Mouse (Mus musculus) cortical plate, adult 2 months (tissue): ENCODE results near the gene Mag. TPM values are rescaled to one million over a fixed set of nuclear protein-coding genes. Genes with fewer than 3 reads are reported as not detected.

Experiments
- H3K27ac ChIP-seq: fragments of 200-500 bp; 2 replicates; pipeline ENCODE4 v1.5.1; 2012; ENCODE audit warnings: low read length, control low read depth, inconsistent platforms; ENCODE audit not compliant: insufficient read depth
- H3K4me1 ChIP-seq: fragments of 200-500 bp; 2 replicates; pipeline ENCODE4 v1.6.1; 2011; ENCODE audit warnings: low read length; ENCODE audit not compliant: control insufficient read depth, insufficient read depth
- H3K4me3 ChIP-seq: fragments of 200-500 bp; 2 replicates; pipeline ENCODE4 v1.5.1; 2011; ENCODE audit warnings: mild to moderate bottlenecking, low read length, control low read depth; ENCODE audit not compliant: insufficient read depth
- CTCF ChIP-seq: fragments of 200-500 bp; IDR thresholded peaks from 2 replicates; pipeline ENCODE4 v1.5.1; 2011; ENCODE audit warnings: mild to moderate bottlenecking, control low read depth, low read length; ENCODE audit not compliant: insufficient read depth; ENCODE audit errors: extremely low read depth
- POLR2A ChIP-seq: fragments of 200-500 bp; IDR thresholded peaks from 2 replicates; pipeline ENCODE4 v1.6.1; 2011; ENCODE audit warnings: mild to moderate bottlenecking, low read length, control low read depth; ENCODE audit not compliant: insufficient read depth; ENCODE audit errors: extremely low read depth
- polyA plus RNA-seq: library from polyadenylated mRNA; depleted of rRNA; stranded (reverse); fragments of >200 nt; gene quantifications from 2 replicates; pipeline ENCODE4 v1.2.3, GENCODE M21; 2012; rRNA removed

Gene Mag
- polyA plus RNA-seq, 1 experiment, result 613 TPM

DNA sequence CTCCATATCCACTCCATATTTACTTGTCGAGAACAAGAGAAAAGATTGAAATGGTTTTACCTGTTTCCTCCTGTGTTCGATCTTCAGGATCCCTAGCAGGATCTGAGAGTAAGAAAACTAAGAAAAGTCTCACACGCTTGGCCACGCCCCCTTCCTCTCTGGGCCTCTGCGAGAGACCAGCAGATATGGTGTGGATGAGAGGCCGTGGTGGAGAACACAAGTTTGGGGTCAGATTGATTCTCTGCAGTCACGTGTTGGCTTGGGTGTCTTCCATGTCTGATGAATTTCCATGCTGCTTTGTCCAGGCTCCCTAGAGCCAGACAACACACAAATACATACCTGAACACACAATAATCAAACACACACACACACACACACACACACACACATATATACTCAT lies 34.5 kb downstream of the Mag start, which contains the start of gene Cd22:
TSS of gene Cd22 (minus strand) at position 167 of the 400 bp plus-strand sequence.
- H3K27ac ChIP-seq, result no peak within 1 kb of the TSS
- TF ChIP-seq CTCF (no peak), POLR2A (no peak)
- H3K4me3 ChIP-seq, result no peak within 1 kb of the TSS
- no peaks in the 10 kb centered on the region for H3K4me1 ChIP-seq

GRCm38 (mm10) chr7:30878950-30879349 lies 35.7 kb downstream of the Mag start:
- Histone ChIP-seq H3K4me3 (no peak overlapping the region), H3K27ac (no peak overlapping the region), H3K4me1 (no peaks in the 10 kb centered on the region)
- TF ChIP-seq POLR2A, result no peak
- TF ChIP-seq CTCF, result no peak

DNA sequence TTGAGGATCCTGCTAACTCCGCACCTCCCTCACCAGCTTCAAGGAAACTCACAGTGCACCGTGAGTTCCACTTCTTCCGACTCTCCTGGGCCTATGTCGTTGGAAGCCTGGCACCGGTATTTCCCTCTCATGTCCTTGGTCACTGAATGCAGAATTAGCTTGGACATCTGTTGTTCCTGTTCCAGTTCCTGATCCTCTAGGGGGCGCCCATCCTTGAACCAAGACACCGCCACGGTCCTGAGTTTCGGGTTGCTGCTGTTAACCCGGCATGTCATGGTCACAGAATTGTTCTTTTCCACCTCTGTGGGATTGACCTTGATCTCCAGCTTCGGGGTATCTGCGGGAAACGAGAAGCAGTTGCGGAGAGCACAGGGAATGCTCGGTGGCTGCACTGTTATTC lies 41.6 kb downstream of the Mag start:
- Histone ChIP-seq H3K4me3 (no peak overlapping the region), H3K27ac (no peak overlapping the region), H3K4me1 (no peaks in the 10 kb centered on the region)
- no peak for TF ChIP-seq POLR2A
- TF ChIP-seq CTCF, result peak; percentile 60

DNA sequence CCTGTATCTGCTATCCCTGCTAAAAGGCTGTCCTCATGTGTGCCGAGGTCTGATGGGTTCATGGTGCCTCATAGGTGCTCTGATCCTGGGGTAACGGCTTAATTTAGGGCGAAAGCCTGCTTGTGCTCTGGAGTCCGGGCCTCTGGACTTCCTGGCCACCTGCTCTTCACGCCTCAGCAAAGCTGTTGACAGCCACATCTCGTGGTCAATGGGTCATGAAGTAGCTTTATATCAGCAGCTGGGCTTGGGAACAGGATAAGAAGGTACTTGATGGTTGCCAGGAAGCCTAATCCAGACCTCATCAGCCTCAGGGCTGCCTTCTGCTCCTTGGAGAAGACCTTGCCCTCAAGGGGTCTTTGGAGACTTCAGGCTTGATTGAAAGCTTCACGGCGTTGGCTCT lies 51.3 kb downstream of the Mag start:
- TF ChIP-seq CTCF (no peak), POLR2A (no peak)
- H3K4me1 ChIP-seq, result no peaks in the 10 kb centered on the region

DNA sequence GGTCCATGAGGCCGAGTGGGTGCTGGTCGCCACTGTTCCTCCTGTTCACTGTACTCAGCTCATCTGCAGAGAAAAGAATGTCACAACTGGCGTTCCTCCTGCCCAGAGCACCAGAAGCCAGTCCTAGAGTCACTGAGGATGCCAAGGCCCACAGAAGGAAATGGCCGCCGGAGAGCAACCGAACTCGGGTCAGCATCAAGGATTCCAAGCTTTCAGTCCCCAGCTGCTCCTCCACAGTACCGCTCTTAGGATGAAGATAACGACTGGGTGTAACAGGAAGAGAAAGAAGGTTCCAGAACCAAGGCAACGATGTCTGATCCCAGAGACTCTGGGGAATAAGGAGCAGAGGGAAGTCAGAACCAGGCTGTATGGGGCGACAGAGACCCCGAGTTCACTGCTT lies 53.2 kb downstream of the Mag start, which contains the start of gene Ffar1:
TSS of gene Ffar1 (minus strand) at position 101 of the 400 bp plus-strand sequence.
- Histone ChIP-seq H3K4me1 (no peaks in the 10 kb centered on the region), H3K4me3 (no peak within 1 kb of the TSS), H3K27ac (no peak within 1 kb of the TSS)
- TF ChIP-seq CTCF (no peak), POLR2A (no peak)

More for the DNA sequence above, 51.3 kb downstream of the Mag start:
- Histone ChIP-seq H3K27ac (no peak overlapping the region), H3K4me3 (no peak overlapping the region)

GRCm38 (mm10) chr7:30859635-30860402 lies 54.9 kb downstream of the Mag start:
- Histone ChIP-seq H3K27ac (no peak overlapping the region), H3K4me1 (no peaks in the 10 kb centered on the region), H3K4me3 (no peak overlapping the region; the same call in 1 of the 2 replicates)
- no peak for TF ChIP-seq POLR2A
- peak; percentile 87 for TF ChIP-seq CTCF

GRCm38 (mm10) chr7:30859290-30859634 lies 55.4 kb downstream of the Mag start:
- TF ChIP-seq CTCF (peak; percentile 83), POLR2A (no peak)
- Histone ChIP-seq H3K4me1 (no peaks in the 10 kb centered on the region), H3K4me3 (no peak overlapping the region; the same call in 1 of the 2 replicates), H3K27ac (no peak overlapping the region)

GRCm38 (mm10) chr7:30857746-30858145 lies 56.9 kb downstream of the Mag start:
- no peak overlapping the region for H3K27ac ChIP-seq
- H3K4me3 ChIP-seq, result no peak overlapping the region
- H3K4me1 ChIP-seq, result no peaks in the 10 kb centered on the region
- TF ChIP-seq POLR2A (no peak), CTCF (no peak)

DNA sequence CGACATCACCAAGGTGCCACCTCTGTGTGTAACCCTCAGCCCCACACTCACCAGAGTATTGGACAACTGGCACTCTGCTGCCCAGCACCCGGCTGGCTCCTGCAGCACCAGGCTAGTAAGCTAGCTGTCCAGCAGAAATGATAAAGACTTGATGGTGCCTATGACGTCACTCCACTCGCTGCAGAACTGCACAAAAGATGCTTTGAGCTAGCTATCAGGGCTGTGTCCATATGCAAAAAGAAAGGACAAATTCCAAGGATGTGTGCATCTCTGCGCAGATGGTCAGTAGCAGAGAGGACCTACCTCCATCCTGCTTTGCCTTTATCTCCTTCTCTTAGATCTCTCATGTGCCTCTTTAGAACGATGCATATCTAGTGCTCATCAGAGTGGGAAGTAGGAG lies 58.6 kb downstream of the Mag start, which contains the start of gene Ffar3:
TSS of gene Ffar3 (minus strand) at position 101 of the 400 bp plus-strand sequence.
- H3K4me1 ChIP-seq, result no peaks in the 10 kb centered on the region
- H3K27ac ChIP-seq, result no peak within 1 kb of the TSS
- H3K4me3 ChIP-seq, result no peak within 1 kb of the TSS
- TF ChIP-seq CTCF, result no peak
- TF ChIP-seq POLR2A, result no peak

DNA sequence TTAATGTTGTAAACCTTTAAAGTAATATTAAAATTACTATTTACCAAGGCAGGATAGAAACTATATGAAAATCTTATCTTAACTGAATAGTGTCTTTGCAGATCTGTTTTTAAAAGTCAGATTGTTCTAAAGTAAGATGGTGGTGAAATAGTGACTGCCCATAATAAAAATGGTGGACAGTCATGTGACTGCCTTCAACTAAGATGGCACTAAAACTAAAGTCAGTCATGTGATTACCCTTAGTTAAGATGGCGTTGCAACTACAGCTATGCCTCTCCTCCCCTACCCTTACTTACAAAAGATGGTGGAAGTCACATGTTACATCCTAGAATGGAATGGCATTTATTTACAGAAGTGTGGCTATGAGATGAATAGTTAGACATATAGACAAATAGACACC lies 63.3 kb downstream of the Mag start:
- H3K27ac ChIP-seq, result no peak overlapping the region
- no peak overlapping the region for H3K4me3 ChIP-seq
- no peak for TF ChIP-seq POLR2A
- no peak for TF ChIP-seq CTCF

More for the DNA sequence above, 63.3 kb downstream of the Mag start:
- no peaks in the 10 kb centered on the region for H3K4me1 ChIP-seq

Other genes starting within 250 kb of the Mag start
- gene Haus5, start 249.9 kb downstream of the Mag start, polyA plus RNA-seq, result 7.6 and 9.4 TPM in 2 replicates
- not detected in 2 replicates for gene Pmis2, start 243.3 kb downstream of the Mag start, polyA plus RNA-seq
- gene 2200002J24Rik, start 215.9 kb downstream of the Mag start, polyA plus RNA-seq, result not detected in 2 replicates
- gene Atp4a, start 202.7 kb downstream of the Mag start, polyA plus RNA-seq, result 0.73 and 1.0 TPM in 2 replicates
- gene Tmem147, start 185.3 kb downstream of the Mag start, polyA plus RNA-seq, result 189 and 190 TPM in 2 replicates
- gene Gapdhs, start 171.2 kb downstream of the Mag start, polyA plus RNA-seq, result not detected in 2 replicates
- gene Sbsn, start 163.4 kb downstream of the Mag start, polyA plus RNA-seq, result 8.4 and 8.6 TPM in 2 replicates
- gene Dmkn, start 151.1 kb downstream of the Mag start, polyA plus RNA-seq, result 3.3 and 9.6 TPM in 2 replicates
- not detected in 2 replicates for gene Krtdap, start 127.0 kb downstream of the Mag start, polyA plus RNA-seq
- gene Ffar2, start 91.1 kb downstream of the Mag start, polyA plus RNA-seq, result 0.09 and 0.38 TPM in 2 replicates
- gene Ffar3, start 58.7 kb downstream of the Mag start, polyA plus RNA-seq, result 0.13 TPM in 1 of 2 replicates, not detected in the other
- 0.02 TPM in 1 of 2 replicates, not detected in the other for gene Ffar1, start 53.3 kb downstream of the Mag start, polyA plus RNA-seq
- 0.15 and 0.83 TPM in 2 replicates for gene Cd22, start 34.5 kb downstream of the Mag start, polyA plus RNA-seq
- gene Hamp2, start 9.8 kb upstream of the Mag start, polyA plus RNA-seq, result not detected in 2 replicates
- gene Hamp, start 29.2 kb upstream of the Mag start, polyA plus RNA-seq, result not detected in 2 replicates
- 202 and 241 TPM in 2 replicates for gene Usf2, start 41.9 kb upstream of the Mag start, polyA plus RNA-seq
- 10.2 and 11.3 TPM in 2 replicates for gene Lsr, start 58.6 kb upstream of the Mag start, polyA plus RNA-seq
- 0.15 and 0.38 TPM in 2 replicates for gene Fam187b, start 58.9 kb upstream of the Mag start, polyA plus RNA-seq
- 52.7 and 62.8 TPM in 2 replicates for gene Fxyd5, start 127.6 kb upstream of the Mag start, polyA plus RNA-seq
- 378 and 426 TPM in 2 replicates for gene Fxyd7, start 136.6 kb upstream of the Mag start, polyA plus RNA-seq
- 141 and 156 TPM in 2 replicates for gene Fxyd1, start 142.3 kb upstream of the Mag start, polyA plus RNA-seq
- gene Lgi4, start 144.5 kb upstream of the Mag start, polyA plus RNA-seq, result 35.6 and 37.5 TPM in 2 replicates
- 0.59 and 1.0 TPM in 2 replicates for gene Fxyd3, start 161.8 kb upstream of the Mag start, polyA plus RNA-seq
- 4.2 and 4.9 TPM in 2 replicates for gene Hpn, start 200.4 kb upstream of the Mag start, polyA plus RNA-seq
- 1,195 and 1,252 TPM in 2 replicates for gene Scn1b, start 212.1 kb upstream of the Mag start, polyA plus RNA-seq
- 183 and 188 TPM in 2 replicates for gene Gramd1a, start 241.0 kb upstream of the Mag start, polyA plus RNA-seq